Mouse (Mus musculus) embryonic stem cell, embryonic (primary cell): Measurements from ENCODE around the gene Dpp6.

Source experiments
- CTCF ChIA-PET, 4 experiments: fragments of 300-600 bp in 2 of 4; fragments of 350-600 bp in 2 of 4; sonication (Branson Sonifier 250); formaldehyde crosslinking; loops; one replicate each; lab custom pipeline; 2022; ENCODE audit warnings: inconsistent platforms in 2 of 4; lab: Charles Lee
- POLR2A ChIA-PET, 4 experiments: fragments of 300-600 bp in 2 of 4; fragments of 350-600 bp in 2 of 4; sonication (Branson Sonifier 250); formaldehyde crosslinking; loops; one replicate each; lab custom pipeline; 2022; ENCODE audit warnings: antibody characterized with exemption in 4 of 4, inconsistent platforms in 1 of 4; lab: Charles Lee

Gene Dpp6

GRCm38 (mm10) chr5:27685162-27685561 is 868.2 kb downstream of the Dpp6 start:
- POLR2A ChIA-PET: no interaction called here
- CTCF ChIA-PET: interaction anchor here (0.7 to 1.4 kb wide), 6 partner anchors 7 to 1134 kb away, joined by 3 to 6 read pairs (median 3); no protein-coding TSS in a partner anchor

- CTCF ChIA-PET: interaction anchor here (0.6 to 0.7 kb wide), 10 partner anchors 8 to 1133 kb away, joined by 3 to 7 read pairs (median 3); no protein-coding TSS in a partner anchor
- POLR2A ChIA-PET: no interaction called here
Observed at GRCm38 (mm10) chr5:27685923-27686322, 868.9 kb downstream of the Dpp6 start.

GRCm38 (mm10) chr5:27687311-27687710 is 870.3 kb downstream of the Dpp6 start:
- CTCF ChIA-PET: interaction anchor here in 2 of 4 experiments (0.5 to 1.1 kb wide), 3 partner anchors 50 to 771 kb away, joined by 3 to 4 read pairs (median 3); no protein-coding TSS in a partner anchor
- POLR2A ChIA-PET: no interaction called here

- ChIA-PET POLR2A (interaction anchor here in 1 of 4 experiments (1.0 kb wide), 1 partner anchor 9 kb away, joined by 4 read pairs; no protein-coding TSS in a partner anchor), CTCF (interaction anchor here in 1 of 4 experiments (0.5 kb wide), 1 partner anchor 50 kb away, joined by 3 read pairs; no protein-coding TSS in a partner anchor)
Observed at GRCm38 (mm10) chr5:27702482-27702881, 885.5 kb downstream of the Dpp6 start.

- CTCF ChIA-PET: interaction anchor here in 1 of 4 experiments (1.4 kb wide), 1 partner anchor 32 kb away, joined by 3 read pairs; no protein-coding TSS in a partner anchor
Observed at GRCm38 (mm10) chr5:27705020-27705419, 888.0 kb downstream of the Dpp6 start.

GRCm38 (mm10) chr5:27706551-27706950 is 889.5 kb downstream of the Dpp6 start:
- ChIA-PET POLR2A (no interaction called here), CTCF (interaction anchor here in 2 of 4 experiments (1.0 to 1.1 kb wide), 2 partner anchors 31 to 632 kb away, joined by 3 read pairs; no protein-coding TSS in a partner anchor)

More at GRCm38 (mm10) chr5:27705020-27705419, 888.0 kb downstream of the Dpp6 start:
- POLR2A ChIA-PET: interaction anchor here in 1 of 4 experiments (1.1 kb wide), 1 partner anchor 47 kb away, joined by 3 read pairs; no protein-coding TSS in a partner anchor

- ChIA-PET CTCF (interaction anchor here in 2 of 4 experiments (1.0 to 1.3 kb wide), 3 partner anchors 16 to 632 kb away, joined by 3 read pairs; no protein-coding TSS in a partner anchor), POLR2A (interaction anchor here in 2 of 4 experiments (0.7 kb wide), 2 partner anchors 9 kb away, joined by 3 read pairs; no protein-coding TSS in a partner anchor)
Observed at GRCm38 (mm10) chr5:27707283-27707682, 890.3 kb downstream of the Dpp6 start.

GRCm38 (mm10) chr5:27708209-27708608 is 891.2 kb downstream of the Dpp6 start:
- CTCF ChIA-PET: interaction anchor here in 2 of 4 experiments (1.0 to 1.3 kb wide), 2 partner anchors 15 to 16 kb away, joined by 3 read pairs; no protein-coding TSS in a partner anchor

GRCm38 (mm10) chr5:27711461-27712192 is 894.6 kb downstream of the Dpp6 start:
- POLR2A ChIA-PET: interaction anchor here in 1 of 4 experiments (1.8 kb wide), 1 partner anchor 9 kb away, joined by 4 read pairs; no protein-coding TSS in a partner anchor
- CTCF ChIA-PET: interaction anchor here in 3 of 4 experiments (0.6 to 1.1 kb wide), 3 partner anchors 12 to 659 kb away, joined by 3 read pairs; no protein-coding TSS in a partner anchor

More at GRCm38 (mm10) chr5:27708209-27708608, 891.2 kb downstream of the Dpp6 start:
- POLR2A ChIA-PET: interaction anchor here in 1 of 4 experiments (0.6 kb wide), 1 partner anchor 888 kb away, joined by 3 read pairs; no protein-coding TSS in a partner anchor

- ChIA-PET POLR2A (interaction anchor here in 1 of 4 experiments (0.6 kb wide), 1 partner anchor 964 kb away, joined by 5 read pairs; no protein-coding TSS in a partner anchor), CTCF (interaction anchor here in 1 of 4 experiments (0.7 kb wide), 1 partner anchor 465 kb away, joined by 5 read pairs; no protein-coding TSS in a partner anchor)
Observed at GRCm38 (mm10) chr5:27714356-27714755, 897.4 kb downstream of the Dpp6 start.

- ChIA-PET CTCF (interaction anchor here in 1 of 4 experiments (0.6 kb wide), 1 partner anchor 41 kb away, joined by 4 read pairs; no protein-coding TSS in a partner anchor), POLR2A (interaction anchor here in 1 of 4 experiments (0.6 to 1.6 kb wide), 2 partner anchors 9 to 374 kb away, joined by 3 read pairs; no protein-coding TSS in a partner anchor)
Observed at GRCm38 (mm10) chr5:27716026-27716425, 899.0 kb downstream of the Dpp6 start.

GRCm38 (mm10) chr5:27717301-27717700 is 900.3 kb downstream of the Dpp6 start:
- ChIA-PET CTCF (interaction anchor here in 1 of 4 experiments (0.6 kb wide), 1 partner anchor 33 kb away, joined by 3 read pairs; no protein-coding TSS in a partner anchor), POLR2A (interaction anchor here in 1 of 4 experiments (1.0 kb wide), 1 partner anchor 355 kb away, joined by 3 read pairs; no protein-coding TSS in a partner anchor)

GRCm38 (mm10) chr5:27719311-27719710 is 902.3 kb downstream of the Dpp6 start:
- POLR2A ChIA-PET: no interaction called here
- CTCF ChIA-PET: no interaction called here

GRCm38 (mm10) chr5:27724460-27724859 is 907.5 kb downstream of the Dpp6 start:
- ChIA-PET CTCF (interaction anchor here in 3 of 4 experiments (0.6 to 0.8 kb wide), 3 partner anchors 13 to 23 kb away, joined by 3 read pairs; no protein-coding TSS in a partner anchor), POLR2A (no interaction called here)

- ChIA-PET CTCF (interaction anchor here in 1 of 4 experiments (0.8 kb wide), 1 partner anchor 362 kb away, joined by 3 read pairs; no protein-coding TSS in a partner anchor), POLR2A (no interaction called here)
Observed at GRCm38 (mm10) chr5:27730666-27731065, 913.7 kb downstream of the Dpp6 start.

- CTCF ChIA-PET: interaction anchor here in 1 of 4 experiments (0.8 kb wide), 1 partner anchor 362 kb away, joined by 3 read pairs; no protein-coding TSS in a partner anchor
Observed at GRCm38 (mm10) chr5:27731392-27731791, 914.4 kb downstream of the Dpp6 start.

GRCm38 (mm10) chr5:27732288-27732868 is 915.4 kb downstream of the Dpp6 start:
- ChIA-PET POLR2A (no interaction called here), CTCF (no interaction called here)

More at GRCm38 (mm10) chr5:27731392-27731791, 914.4 kb downstream of the Dpp6 start:
- POLR2A ChIA-PET: no interaction called here

- ChIA-PET POLR2A (interaction anchor here in 3 of 4 experiments (0.6 to 1.4 kb wide), 6 partner anchors 29 to 579 kb away, joined by 3 to 6 read pairs (median 4); partner anchors contain the start of genes Paxip1 (in 3 of the 3) and Rbm33 (in 1 of the 3)), CTCF (interaction anchor here (0.6 to 2.0 kb wide), 29 partner anchors 9 to 662 kb away, joined by 3 to 9 read pairs (median 3); no protein-coding TSS in a partner anchor)
Observed at GRCm38 (mm10) chr5:27737168-27737567, 920.2 kb downstream of the Dpp6 start.
